ENCODE assay signal across 8 mouse cellular contexts in the genomic region with DNA sequence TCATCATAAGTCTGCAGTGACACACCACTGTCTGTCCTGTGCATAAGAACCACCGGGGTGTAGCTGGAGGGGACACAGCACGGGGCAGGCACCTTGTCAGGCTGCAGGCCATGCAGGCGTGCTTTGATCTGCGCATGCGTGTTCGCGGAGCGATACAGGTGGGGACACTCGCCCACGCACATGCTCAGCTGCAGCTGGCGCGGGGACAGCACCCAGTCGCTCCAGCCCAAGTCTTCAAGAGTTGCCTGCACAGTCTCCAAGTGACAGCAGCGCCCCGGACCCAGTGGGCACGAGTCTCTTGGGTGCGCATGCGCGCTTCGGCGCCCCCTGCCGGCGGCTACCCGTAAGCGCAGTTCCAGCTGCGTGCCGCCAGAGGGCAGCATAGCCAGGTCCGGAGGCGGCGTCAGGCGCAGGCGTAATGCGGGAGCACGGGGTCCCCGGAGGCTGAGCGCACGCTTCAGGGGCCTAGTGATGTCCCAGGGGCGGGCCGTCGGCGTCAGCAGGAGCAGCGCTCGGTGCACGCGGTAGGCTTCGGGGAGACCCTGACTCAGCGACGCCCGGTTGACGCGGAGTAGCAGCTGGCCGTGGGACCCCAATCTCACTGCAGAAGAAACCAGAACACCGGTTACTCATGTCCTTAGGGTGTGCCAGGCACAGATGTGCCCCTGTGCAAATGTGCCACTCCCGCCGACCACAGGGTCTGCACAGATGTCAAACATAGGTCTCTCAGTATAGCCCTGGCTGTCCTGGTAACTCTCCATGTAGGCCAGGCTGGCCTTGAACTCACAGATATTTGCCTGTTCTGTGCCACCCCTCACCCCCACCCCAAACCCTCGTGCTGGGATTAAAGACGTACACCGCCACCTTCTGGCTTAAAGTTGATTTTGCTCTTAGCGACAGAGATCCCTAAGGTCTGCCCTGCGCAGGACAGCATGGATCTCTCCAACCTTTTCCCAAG. TPM values are rescaled to one million over a fixed set of nuclear protein-coding genes. Genes with fewer than 3 reads are reported as not detected.
DNase-seq lines count a peak whose midpoint lies in the region; ATAC-seq and TF ChIP-seq lines count a peak whose summit lies in the region.

No protein-coding gene starts in this region.

- DNase-seq in MEL-GATA-1-ER (ENCODE audit: extremely low read depth, low read depth): peak; percentile 77
- DNase-seq in cerebellum, adult 9-10 months: peak; percentile 92
- DNase-seq in hindbrain, embryonic 10.5 days (ENCODE audit: low spot score): peak; percentile 94
- DNase-seq in layer of hippocampus, postnatal 10 days (ENCODE audit: low spot score in 2 of 2): peak; percentile 91 to 93
- peak; percentile 91 for DNase-seq in lung, postnatal 0 days (ENCODE audit: low spot score)
- DNase-seq in ovary, postnatal 10 days (ENCODE audit: low spot score): peak; percentile 83
- DNase-seq in thymus, postnatal 0 days (ENCODE audit: low spot score): peak; percentile 97

- no peak for TF ChIP-seq EP300 in lung, postnatal 0 days (IDR thresholded peaks at IDR 0.05)

- WGBS in hindbrain, embryonic 10.5 days: 1% methylated on average over 60 of the region's 60 CpGs
- WGBS in lung, postnatal 0 days: under 1% methylated on average over 60 of the region's 60 CpGs

- no peak overlapping the region for H3K9ac ChIP-seq in lung, postnatal 0 days (replicated peaks; ENCODE audit: low read depth)

- TF ChIP-seq CTCF in lung, postnatal 0 days (IDR thresholded peaks at IDR 0.05): peak; percentile 100

- H3K27ac ChIP-seq in hindbrain, embryonic 10.5 days: peak overlapping the region; percentile 83
- 0 out of 2 replicates have a peak overlapping the region, but pooled peaks have one; percentile 26 for H3K27ac ChIP-seq in lung, postnatal 0 days (ENCODE audit: low read length)

- H3K4me1 ChIP-seq in hindbrain, embryonic 10.5 days (replicated peaks): peaks cover 37% of the 10 kb centered on the region
- H3K4me1 ChIP-seq in lung, postnatal 0 days (ENCODE audit: insufficient read depth, low read depth, low read length): peaks cover 11% of the 10 kb centered on the region; the same call in 1 of the 2 replicates

- no peaks in the 10 kb centered on the region for H3K9me3 ChIP-seq in hindbrain, embryonic 10.5 days
- no peaks in the 10 kb centered on the region for H3K9me3 ChIP-seq in lung, postnatal 0 days (ENCODE audit: low read length)

- H3K4me3 ChIP-seq in hindbrain, embryonic 10.5 days: peak overlapping the region; percentile 54
- peak overlapping the region; percentile 31 for H3K4me3 ChIP-seq in lung, postnatal 0 days (ENCODE audit: low read depth, low read length)

- peaks cover 38% of the 10 kb centered on the region for H3K27me3 ChIP-seq in hindbrain, embryonic 10.5 days (ENCODE audit: insufficient read depth, poor library complexity, severe bottlenecking)
- no peaks in the 10 kb centered on the region for H3K27me3 ChIP-seq in lung, postnatal 0 days (replicated peaks; ENCODE audit: insufficient read depth, low read length)

- H3K4me2 ChIP-seq in lung, postnatal 0 days (replicated peaks; ENCODE audit: low read depth, low read length): peak overlapping the region; percentile 60

- no peaks in the 10 kb centered on the region for H3K36me3 ChIP-seq in hindbrain, embryonic 10.5 days
- H3K36me3 ChIP-seq in lung, postnatal 0 days (ENCODE audit: insufficient read depth, low read length): no peaks in the 10 kb centered on the region

- ATAC-seq in frontal cortex, adult (ENCODE audit: low TSS enrichment): peak; percentile 81
- peak; percentile 87 for ATAC-seq in lung, postnatal 0 days

RNA-seq across cellular contexts. Expression of a gene that starts 2.4 kb away (rescaled TPM):
- polyA plus RNA-seq in hindbrain, embryonic 10.5 days (2016; fragmentation: Nextera tagmentation; extraction: Ambion mirVana): not detected in 2 replicates
- not detected for total RNA-seq in layer of hippocampus, postnatal 10 days (2021)
- 1.3 and 2.3 TPM in 2 replicates for polyA plus RNA-seq in lung, postnatal 0 days (2015; fragmentation: Nextera tagmentation; extraction: Ambion mirVana)
- polyA plus RNA-seq in thymus, postnatal 0 days (2015; fragmentation: Nextera tagmentation; extraction: Ambion mirVana): 1.2 and 1.4 TPM in 2 replicates

RNA-seq across cellular contexts. Expression of a gene that starts 13.9 kb away (rescaled TPM):
- polyA plus RNA-seq in hindbrain, embryonic 10.5 days (2016; fragmentation: Nextera tagmentation; extraction: Ambion mirVana): 1.1 and 1.6 TPM in 2 replicates
- 1 to 10 TPM in 1 of 2 experiments, under 1 TPM in 1; 0.96 to 2.3 TPM for total RNA-seq in layer of hippocampus, postnatal 10 days (2021)
- polyA plus RNA-seq in lung, postnatal 0 days (2015; fragmentation: Nextera tagmentation; extraction: Ambion mirVana): 4.2 TPM in 2 replicates
- polyA plus RNA-seq in thymus, postnatal 0 days (2015; fragmentation: Nextera tagmentation; extraction: Ambion mirVana): 4.7 and 5.8 TPM in 2 replicates

RNA-seq across cellular contexts. Expression of a gene that starts 21.2 kb away (rescaled TPM):
- 84.4 and 117 TPM in 2 replicates for polyA plus RNA-seq in hindbrain, embryonic 10.5 days (2016; fragmentation: Nextera tagmentation; extraction: Ambion mirVana)
- total RNA-seq in layer of hippocampus, postnatal 10 days (2021): 100 to 1,000 TPM; 225 to 240 TPM
- polyA plus RNA-seq in lung, postnatal 0 days (2015; fragmentation: Nextera tagmentation; extraction: Ambion mirVana): 117 and 125 TPM in 2 replicates
- 135 and 142 TPM in 2 replicates for polyA plus RNA-seq in thymus, postnatal 0 days (2015; fragmentation: Nextera tagmentation; extraction: Ambion mirVana)

RNA-seq across cellular contexts. Expression of a gene that starts 30.3 kb away (rescaled TPM):
- 87.4 and 141 TPM in 2 replicates for polyA plus RNA-seq in hindbrain, embryonic 10.5 days (2016; fragmentation: Nextera tagmentation; extraction: Ambion mirVana)
- 10 to 100 TPM; 25.8 to 31.9 TPM for total RNA-seq in layer of hippocampus, postnatal 10 days (2021)
- 32.9 and 34.4 TPM in 2 replicates for polyA plus RNA-seq in lung, postnatal 0 days (2015; fragmentation: Nextera tagmentation; extraction: Ambion mirVana)
- polyA plus RNA-seq in thymus, postnatal 0 days (2015; fragmentation: Nextera tagmentation; extraction: Ambion mirVana): 33.2 and 43.0 TPM in 2 replicates

RNA-seq across cellular contexts. Expression of a gene that starts 35.7 kb away (rescaled TPM):
- 158 and 159 TPM in 2 replicates for polyA plus RNA-seq in hindbrain, embryonic 10.5 days (2016; fragmentation: Nextera tagmentation; extraction: Ambion mirVana)
- 10 to 100 TPM; 56.5 to 57.8 TPM for total RNA-seq in layer of hippocampus, postnatal 10 days (2021)
- 49.1 and 57.8 TPM in 2 replicates for polyA plus RNA-seq in lung, postnatal 0 days (2015; fragmentation: Nextera tagmentation; extraction: Ambion mirVana)
- polyA plus RNA-seq in thymus, postnatal 0 days (2015; fragmentation: Nextera tagmentation; extraction: Ambion mirVana): 78.9 and 88.4 TPM in 2 replicates

Comparison
In these comparisons a context has a peak if more than half of its experiments do, and no peak if none do; other contexts are left out.
1. Peak in every context shown above with its lines: DNase-seq, ATAC-seq, H3K4me3 ChIP-seq and H3K27ac ChIP-seq.